Mouse (Mus musculus) liver, postnatal 0 days (tissue): ENCODE measurements around the gene Palld.

ENCODE experiments used
- CTCF ChIP-seq: sonication (generic); IDR thresholded peaks from 2 replicates; pipeline ENCODE4 v1.5.1; 2016; ENCODE audit warnings: antibody characterized with exemption, low read depth
- EP300 ChIP-seq: IDR thresholded peaks from 2 replicates; pipeline ENCODE4 v1.6.1; 2016; ENCODE audit warnings: antibody characterized with exemption, low read depth, mild to moderate bottlenecking

DNA sequence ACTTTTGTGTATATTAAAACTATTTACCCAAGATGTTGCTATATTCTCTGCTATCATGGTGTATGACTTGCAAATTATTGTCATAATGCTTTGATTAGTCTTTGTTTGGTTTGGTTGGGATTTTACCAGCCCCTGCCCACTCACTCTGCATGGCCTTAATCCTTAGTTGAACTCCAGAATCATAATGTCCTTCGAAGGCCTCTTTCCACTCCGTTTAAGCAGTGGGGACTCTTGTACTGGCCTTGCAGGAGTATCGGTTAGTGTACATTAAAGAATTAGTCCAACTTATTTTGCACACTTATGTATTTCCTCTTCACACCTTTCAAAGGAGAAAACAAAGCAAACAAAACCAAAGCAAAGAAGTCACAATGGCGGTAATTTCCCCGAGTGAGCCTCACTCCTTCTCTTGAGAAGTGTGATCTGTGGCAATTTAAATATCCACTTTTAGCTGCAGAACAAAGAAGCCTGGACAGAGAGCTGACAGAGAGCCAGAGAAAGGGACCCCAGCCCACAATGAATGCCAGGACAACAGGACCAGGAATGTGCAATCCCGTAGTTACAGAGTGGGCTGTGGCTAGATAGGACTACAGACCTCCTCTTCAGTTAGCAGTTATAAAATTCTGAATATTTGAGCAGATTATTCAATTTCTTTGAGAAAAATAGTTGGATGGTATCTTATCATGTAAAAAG is 1.3 kb downstream of the Palld start:
- no peak for TF ChIP-seq CTCF
- no peak for TF ChIP-seq EP300
